Mouse (Mus musculus) regulatory T cell (primary cell): ENCODE measurements around the gene Six6.

Experiments used
- in situ Hi-C: fragments of 300-600 bp; cut with MboI, MseI; formaldehyde crosslinking; loops from one replicate; pipeline ENCODE4 v1.15.1; 2025; ENCODE audit warnings: high pct_unique_total_duplicates

Gene Six6

GRCm38 (mm10) chr12:72939616-72940015 lies at the start of gene Six6:
Six6 (plus strand) TSS chr12:72939892.
- in situ Hi-C loops = no loop called here

GRCm38 (mm10) chr12:72917159-72917993 lies 22.3 kb upstream of the Six6 start:
- in situ Hi-C loops = no loop called here

GRCm38 (mm10) chr12:72936751-72937150 lies 2.9 kb upstream of the Six6 start:
- in situ Hi-C loops = no loop called here

- in situ Hi-C loops = no loop called here
These were observed 2.1 kb upstream of the Six6 start for GRCm38 (mm10) chr12:72937537-72938120.

- in situ Hi-C loops = no loop called here
These were observed 1.5 kb upstream of the Six6 start for GRCm38 (mm10) chr12:72938176-72938575.

GRCm38 (mm10) chr12:72938600-72939490 lies 847 bp upstream of the Six6 start:
- in situ Hi-C loops = no loop called here

- in situ Hi-C loops = no loop called here
These were observed 554 bp downstream of the Six6 start, which contains the start of gene 4930447C04Rik for GRCm38 (mm10) chr12:72940071-72940821. 4930447C04Rik (minus strand) TSS chr12:72940774.

- in situ Hi-C loops = no loop called here
These were observed 1.2 kb downstream of the Six6 start for GRCm38 (mm10) chr12:72940822-72941397.

- in situ Hi-C loops = no loop called here
These were observed 1.8 kb downstream of the Six6 start for GRCm38 (mm10) chr12:72941398-72942051.

GRCm38 (mm10) chr12:72942171-72942570 lies 2.5 kb downstream of the Six6 start:
- in situ Hi-C loops = no loop called here

- in situ Hi-C loops = no loop called here
These were observed 4.0 kb downstream of the Six6 start for GRCm38 (mm10) chr12:72943574-72944110.

- in situ Hi-C loops = no loop called here
These were observed 4.9 kb downstream of the Six6 start for GRCm38 (mm10) chr12:72944411-72945225.

GRCm38 (mm10) chr12:72945301-72946063 lies 5.8 kb downstream of the Six6 start:
- in situ Hi-C loops = no loop called here

GRCm38 (mm10) chr12:72946064-72946395 lies 6.3 kb downstream of the Six6 start:
- in situ Hi-C loops = no loop called here

- in situ Hi-C loops = no loop called here
These were observed 7.1 kb downstream of the Six6 start for GRCm38 (mm10) chr12:72946805-72947204.

- in situ Hi-C loops = no loop called here
These were observed 7.6 kb downstream of the Six6 start for GRCm38 (mm10) chr12:72947335-72947734.

GRCm38 (mm10) chr12:72953089-72953488 lies 13.4 kb downstream of the Six6 start:
- in situ Hi-C loops = loop anchor here (5.0 to 25.0 kb wide), 2 partner anchors 789 to 1691 kb away; no protein-coding TSS in a partner anchor

GRCm38 (mm10) chr12:72953858-72954257 lies 14.2 kb downstream of the Six6 start:
- in situ Hi-C loops = loop anchor here (5.0 to 25.0 kb wide), 2 partner anchors 788 to 1692 kb away; no protein-coding TSS in a partner anchor
